Mouse (Mus musculus): ENCODE results near the gene Lmf1. TPM values are rescaled to one million over a fixed set of nuclear protein-coding genes. Genes with fewer than 3 reads are reported as not detected.
A peak's percentile ranks its signal among the peaks of the same experiment; 100 is the strongest.

The Lmf1 gene
- polyA plus RNA-seq, 1 experiment from 2014 or later: 36.9 TPM

GRCm38 (mm10) chr17:25624446-25625119, 45.7 kb downstream of the Lmf1 start:
- Histone ChIP-seq H3K27ac (ENCODE audit: low read length) (no peak overlapping the region), H3K4me1 (ENCODE audit: control insufficient read depth, insufficient read depth, low read length) (peaks cover 16% of the 10 kb centered on the region), H3K4me3 (ENCODE audit: low read length) (no peak overlapping the region), H3K9ac (ENCODE audit: low read length) (no peak overlapping the region; the same call in 1 of the 2 replicates), H3K9me3 (replicated peaks; ENCODE audit: control insufficient read depth, low read length) (no peaks in the 10 kb centered on the region), H3K4me2 (ENCODE audit: low read depth, low read length) (no peak overlapping the region), H3K27me3 (ENCODE audit: control insufficient read depth, insufficient read depth, low read length) (no peaks in the 10 kb centered on the region), H3K36me3 (ENCODE audit: control insufficient read depth, insufficient read depth) (0 out of 2 replicates have a peak, but pooled peaks cover 3% of the 10 kb centered on the region)
- no peak for ATAC-seq (replicated peaks; ENCODE audit: extremely low read depth, insufficient read depth, low FRiP score)
- 60% methylated on average over 13 of the region's 13 CpGs for WGBS

DNA sequence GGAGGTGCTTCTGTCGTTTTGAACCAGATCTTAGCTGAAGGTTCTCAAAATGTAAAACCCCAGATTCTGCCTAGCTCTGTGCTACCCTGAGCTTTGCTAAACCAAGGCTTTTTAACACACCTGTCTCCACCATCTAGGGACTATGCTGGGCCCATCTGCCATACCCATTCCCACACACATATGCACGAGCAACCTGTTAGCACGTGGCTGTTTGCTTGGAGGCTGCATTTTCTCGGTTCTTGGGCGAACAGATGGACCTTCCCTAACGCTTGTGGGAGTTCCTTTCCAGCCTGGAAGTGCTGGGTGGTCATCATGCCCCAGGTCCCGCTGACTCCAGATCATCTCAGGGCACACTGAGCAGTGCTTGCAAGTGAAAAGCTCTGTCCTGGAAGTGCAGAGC, 46.4 kb downstream of the Lmf1 start:
- H3K9me3 ChIP-seq (replicated peaks; ENCODE audit: control insufficient read depth, low read length): no peaks in the 10 kb centered on the region
- H3K36me3 ChIP-seq (ENCODE audit: control insufficient read depth, insufficient read depth): 0 out of 2 replicates have a peak, but pooled peaks cover 3% of the 10 kb centered on the region
- no peak overlapping the region for H3K4me3 ChIP-seq (ENCODE audit: low read length)
- H3K9ac ChIP-seq (ENCODE audit: low read length): no peak overlapping the region
- ATAC-seq (replicated peaks; ENCODE audit: extremely low read depth, insufficient read depth, low FRiP score): no peak
- WGBS: 86% methylated on average over 7 of the region's 7 CpGs
- peaks cover 16% of the 10 kb centered on the region for H3K4me1 ChIP-seq (ENCODE audit: control insufficient read depth, insufficient read depth, low read length)
- no peak overlapping the region for H3K27ac ChIP-seq (ENCODE audit: low read length)
- H3K27me3 ChIP-seq (ENCODE audit: control insufficient read depth, insufficient read depth, low read length): no peaks in the 10 kb centered on the region
- no peak overlapping the region for H3K4me2 ChIP-seq (ENCODE audit: low read depth, low read length)

DNA sequence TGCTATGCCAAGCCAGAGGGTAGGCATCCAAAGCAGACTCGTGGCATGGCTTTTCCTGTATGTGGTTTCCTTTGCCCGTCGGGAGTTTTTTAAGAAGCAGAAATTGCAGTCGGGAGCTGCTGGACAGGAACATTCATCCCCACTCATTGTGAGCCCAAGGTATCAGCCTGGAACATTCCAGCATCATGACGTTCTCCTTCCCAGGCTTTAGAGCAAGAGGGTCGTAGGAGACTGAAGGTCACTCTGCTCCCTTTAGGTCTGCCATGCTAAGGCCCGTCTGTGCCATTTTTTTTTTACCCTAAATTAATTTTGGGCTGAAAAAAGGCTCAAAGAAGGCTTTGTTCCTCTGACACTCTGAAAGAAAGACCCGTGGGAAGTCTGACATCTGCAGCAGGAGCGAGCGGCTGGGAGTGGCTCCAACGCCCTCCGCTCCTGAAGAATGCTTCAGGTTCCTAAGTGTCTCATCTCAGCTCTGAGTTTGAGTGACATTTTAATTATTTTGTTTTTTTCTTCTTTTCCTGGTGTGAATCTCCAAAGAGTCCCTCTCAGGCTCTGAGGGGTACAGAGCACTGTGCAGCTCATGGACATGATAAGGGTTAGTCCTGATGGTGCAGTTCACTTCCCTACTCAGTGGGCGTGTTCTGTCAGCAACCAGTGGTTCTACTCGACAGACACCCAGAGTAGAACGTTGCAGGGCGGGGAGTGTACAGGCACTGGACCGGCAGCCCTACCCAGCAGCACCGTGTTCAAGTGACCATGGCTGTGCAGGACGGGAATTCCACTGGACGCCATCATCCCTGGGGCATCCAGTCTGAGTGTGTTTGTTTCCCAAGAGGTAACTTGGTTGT, 47.5 kb downstream of the Lmf1 start:
- Histone ChIP-seq H3K4me2 (ENCODE audit: low read depth, low read length) (peak overlapping the region; percentile 18; the same call in 1 of the 2 replicates), H3K4me3 (ENCODE audit: low read length) (no peak overlapping the region), H3K4me1 (ENCODE audit: control insufficient read depth, insufficient read depth, low read length) (peaks cover 16% of the 10 kb centered on the region), H3K27ac (ENCODE audit: low read length) (peak overlapping the region; percentile 18; the same call in 1 of the 2 replicates), H3K36me3 (ENCODE audit: control insufficient read depth, insufficient read depth) (no peaks in the 10 kb centered on the region), H3K9ac (ENCODE audit: low read length) (no peak overlapping the region), H3K27me3 (ENCODE audit: control insufficient read depth, insufficient read depth, low read length) (no peaks in the 10 kb centered on the region), H3K9me3 (replicated peaks; ENCODE audit: control insufficient read depth, low read length) (no peaks in the 10 kb centered on the region)
- 40% methylated on average over 20 of the region's 20 CpGs for WGBS
- ATAC-seq (replicated peaks; ENCODE audit: extremely low read depth, insufficient read depth, low FRiP score): peak; percentile 55

DNA sequence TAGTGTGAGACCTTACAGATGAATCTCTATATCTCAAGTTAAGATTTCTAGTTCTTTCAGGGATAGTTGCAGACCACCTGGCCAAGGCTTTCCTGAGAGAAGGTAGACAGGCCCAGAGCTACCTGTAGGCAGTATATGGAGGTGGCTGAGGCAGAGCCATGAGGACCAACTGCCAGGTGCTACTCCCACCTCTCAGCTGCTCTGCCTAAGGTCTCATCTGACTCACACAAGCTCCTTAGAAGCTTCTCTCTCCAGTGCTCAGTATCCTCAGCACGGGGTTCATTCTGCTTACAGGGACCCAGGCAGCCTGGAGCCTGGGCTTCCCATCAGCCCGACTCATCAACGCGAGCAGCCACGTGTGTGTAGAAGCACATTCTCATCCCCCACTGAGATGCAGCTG, 51.4 kb downstream of the Lmf1 start:
- Histone ChIP-seq H3K4me1 (ENCODE audit: control insufficient read depth, insufficient read depth, low read length) (peaks cover 20% of the 10 kb centered on the region), H3K4me2 (ENCODE audit: low read depth, low read length) (no peak overlapping the region), H3K4me3 (ENCODE audit: low read length) (no peak overlapping the region), H3K27me3 (ENCODE audit: control insufficient read depth, insufficient read depth, low read length) (no peaks in the 10 kb centered on the region), H3K36me3 (ENCODE audit: control insufficient read depth, insufficient read depth) (peaks cover 12% of the 10 kb centered on the region), H3K9me3 (replicated peaks; ENCODE audit: control insufficient read depth, low read length) (no peaks in the 10 kb centered on the region), H3K9ac (ENCODE audit: low read length) (no peak overlapping the region), H3K27ac (ENCODE audit: low read length) (no peak overlapping the region)
- ATAC-seq (replicated peaks; ENCODE audit: extremely low read depth, insufficient read depth, low FRiP score): no peak
- WGBS: 83% methylated on average over 5 of the region's 5 CpGs

DNA sequence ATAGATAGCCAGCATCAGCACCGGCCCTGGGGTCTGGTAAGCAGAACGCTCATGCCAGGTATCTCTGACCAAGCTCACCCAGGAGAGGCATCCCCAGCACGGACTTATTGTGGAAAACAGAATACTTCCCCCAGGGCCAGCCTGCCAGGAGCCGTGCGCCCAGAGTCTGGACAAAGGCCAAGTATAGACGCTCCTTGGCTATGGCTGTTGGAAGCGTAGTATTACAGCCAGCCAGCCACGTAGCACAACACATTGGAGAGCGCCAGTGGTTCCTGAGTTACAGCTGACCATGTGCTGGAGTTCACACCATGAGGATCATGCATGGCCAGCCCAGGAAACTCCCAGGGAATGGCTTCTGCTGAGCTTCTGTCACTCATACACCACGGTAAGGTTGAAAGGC, 55.2 kb downstream of the Lmf1 start:
- Histone ChIP-seq H3K4me2 (ENCODE audit: low read depth, low read length) (no peak overlapping the region), H3K9ac (ENCODE audit: low read length) (no peak overlapping the region), H3K4me1 (ENCODE audit: control insufficient read depth, insufficient read depth, low read length) (peaks cover 5% of the 10 kb centered on the region; the same call in 1 of the 2 replicates), H3K36me3 (ENCODE audit: control insufficient read depth, insufficient read depth) (peaks cover 12% of the 10 kb centered on the region), H3K9me3 (replicated peaks; ENCODE audit: control insufficient read depth, low read length) (no peaks in the 10 kb centered on the region), H3K4me3 (ENCODE audit: low read length) (no peak overlapping the region), H3K27me3 (ENCODE audit: control insufficient read depth, insufficient read depth, low read length) (no peaks in the 10 kb centered on the region), H3K27ac (ENCODE audit: low read length) (no peak overlapping the region)
- peak; percentile 58 for ATAC-seq (replicated peaks; ENCODE audit: extremely low read depth, insufficient read depth, low FRiP score)
- WGBS: 65% methylated on average over 10 of the region's 10 CpGs

DNA sequence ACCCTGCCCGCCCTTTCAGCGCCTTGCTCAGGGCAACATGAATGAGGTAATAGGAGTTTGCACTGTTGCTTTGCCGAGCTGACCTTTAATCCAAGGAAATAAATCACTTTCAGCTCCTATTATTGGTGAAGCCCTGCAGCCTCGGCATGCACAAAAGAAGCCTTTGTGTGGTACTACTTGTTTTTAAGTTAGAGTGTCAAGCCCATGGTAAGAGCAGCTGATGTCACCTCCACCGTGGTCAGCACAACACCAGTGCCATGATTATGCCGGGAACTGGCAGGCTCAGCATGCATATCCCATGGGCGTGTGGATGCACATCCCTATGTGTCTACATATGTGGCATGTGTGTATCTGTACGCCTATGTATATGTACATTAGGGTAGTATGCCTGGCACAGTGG, 56.5 kb downstream of the Lmf1 start:
- no peak for ATAC-seq (replicated peaks; ENCODE audit: extremely low read depth, insufficient read depth, low FRiP score)
- peaks cover 5% of the 10 kb centered on the region; the same call in 1 of the 2 replicates for H3K4me1 ChIP-seq (ENCODE audit: control insufficient read depth, insufficient read depth, low read length)
- no peak overlapping the region for H3K9ac ChIP-seq (ENCODE audit: low read length)
- no peak overlapping the region for H3K4me3 ChIP-seq (ENCODE audit: low read length)
- 78% methylated on average over 8 of the region's 8 CpGs for WGBS
- no peak overlapping the region for H3K4me2 ChIP-seq (ENCODE audit: low read depth, low read length)
- peaks cover 12% of the 10 kb centered on the region for H3K36me3 ChIP-seq (ENCODE audit: control insufficient read depth, insufficient read depth)
- no peaks in the 10 kb centered on the region for H3K27me3 ChIP-seq (ENCODE audit: control insufficient read depth, insufficient read depth, low read length)
- H3K27ac ChIP-seq (ENCODE audit: low read length): no peak overlapping the region
- no peaks in the 10 kb centered on the region for H3K9me3 ChIP-seq (replicated peaks; ENCODE audit: control insufficient read depth, low read length)

- H3K4me3 ChIP-seq (ENCODE audit: low read length): no peak overlapping the region
- 85% methylated on average over 5 of the region's 5 CpGs for WGBS
- peaks cover 12% of the 10 kb centered on the region for H3K36me3 ChIP-seq (ENCODE audit: control insufficient read depth, insufficient read depth)
- no peaks in the 10 kb centered on the region for H3K9me3 ChIP-seq (replicated peaks; ENCODE audit: control insufficient read depth, low read length)
- H3K27me3 ChIP-seq (ENCODE audit: control insufficient read depth, insufficient read depth, low read length): no peaks in the 10 kb centered on the region
- ATAC-seq (replicated peaks; ENCODE audit: extremely low read depth, insufficient read depth, low FRiP score): no peak
- no peak overlapping the region for H3K4me2 ChIP-seq (ENCODE audit: low read depth, low read length)
- no peak overlapping the region for H3K27ac ChIP-seq (ENCODE audit: low read length)
- H3K9ac ChIP-seq (ENCODE audit: low read length): no peak overlapping the region
- H3K4me1 ChIP-seq (ENCODE audit: control insufficient read depth, insufficient read depth, low read length): peaks cover 5% of the 10 kb centered on the region; the same call in 1 of the 2 replicates
These were observed 56.9 kb downstream of the Lmf1 start for GRCm38 (mm10) chr17:25635806-25636205.

GRCm38 (mm10) chr17:25637986-25638385, 59.1 kb downstream of the Lmf1 start:
- Histone ChIP-seq H3K9ac (ENCODE audit: low read length) (no peak overlapping the region), H3K4me3 (ENCODE audit: low read length) (no peak overlapping the region), H3K27me3 (ENCODE audit: control insufficient read depth, insufficient read depth, low read length) (no peaks in the 10 kb centered on the region), H3K9me3 (replicated peaks; ENCODE audit: control insufficient read depth, low read length) (no peaks in the 10 kb centered on the region), H3K27ac (ENCODE audit: low read length) (no peak overlapping the region), H3K4me1 (ENCODE audit: control insufficient read depth, insufficient read depth, low read length) (peaks cover 5% of the 10 kb centered on the region; the same call in 1 of the 2 replicates), H3K4me2 (ENCODE audit: low read depth, low read length) (no peak overlapping the region), H3K36me3 (ENCODE audit: control insufficient read depth, insufficient read depth) (peaks cover 5% of the 10 kb centered on the region; the same call in 1 of the 2 replicates)
- ATAC-seq (replicated peaks; ENCODE audit: extremely low read depth, insufficient read depth, low FRiP score): no peak
- 93% methylated on average over 7 of the region's 7 CpGs for WGBS

GRCm38 (mm10) chr17:25638442-25638841, 59.6 kb downstream of the Lmf1 start:
- WGBS: 89% methylated on average over 4 of the region's 4 CpGs
- peaks cover 5% of the 10 kb centered on the region; the same call in 1 of the 2 replicates for H3K4me1 ChIP-seq (ENCODE audit: control insufficient read depth, insufficient read depth, low read length)
- H3K36me3 ChIP-seq (ENCODE audit: control insufficient read depth, insufficient read depth): peaks cover 5% of the 10 kb centered on the region; the same call in 1 of the 2 replicates
- H3K4me2 ChIP-seq (ENCODE audit: low read depth, low read length): no peak overlapping the region
- H3K27ac ChIP-seq (ENCODE audit: low read length): no peak overlapping the region
- no peak overlapping the region for H3K9ac ChIP-seq (ENCODE audit: low read length)
- H3K27me3 ChIP-seq (ENCODE audit: control insufficient read depth, insufficient read depth, low read length): no peaks in the 10 kb centered on the region
- no peaks in the 10 kb centered on the region for H3K9me3 ChIP-seq (replicated peaks; ENCODE audit: control insufficient read depth, low read length)
- H3K4me3 ChIP-seq (ENCODE audit: low read length): no peak overlapping the region
- ATAC-seq (replicated peaks; ENCODE audit: extremely low read depth, insufficient read depth, low FRiP score): no peak
